Mouse (Mus musculus) kidney, adult 2 months (tissue): ENCODE results near the gene Snx29.

Experiments used
- CTCF ChIP-seq: fragments of 200-500 bp; conservative IDR thresholded peaks from 2 replicates; pipeline ENCODE4 v1.5.1; 2011; ENCODE audit warnings: low read depth, mild to moderate bottlenecking, control low read depth, low read length, moderate library complexity, mixed read lengths; ENCODE audit not compliant: insufficient read depth, insufficient read length
- POLR2A ChIP-seq: fragments of 200-500 bp; IDR thresholded peaks from one replicate; pipeline ENCODE4 v1.6.1; 2011; ENCODE audit warnings: low read depth, low read length, control low read depth

DNA sequence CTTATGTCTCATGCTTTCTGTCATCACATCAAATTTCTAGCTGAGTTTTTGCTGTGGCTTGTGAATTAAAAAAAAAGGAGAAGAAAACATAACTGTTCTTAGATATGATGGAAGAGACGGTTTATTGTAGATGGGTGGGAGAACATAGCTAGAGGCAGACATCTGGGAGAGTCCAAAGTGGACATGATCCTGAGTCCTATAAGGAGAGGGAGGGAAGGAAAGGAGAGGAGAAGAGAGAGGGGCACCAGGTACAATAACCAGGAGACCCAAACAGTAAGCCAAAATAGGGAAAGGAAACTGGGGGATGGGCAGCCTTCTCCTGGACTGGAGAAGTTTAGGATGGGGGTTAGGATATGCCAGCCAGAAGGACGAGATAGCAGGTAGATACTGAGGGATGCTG lies 239.0 kb downstream of the Snx29 start:
- TF ChIP-seq POLR2A (no peak), CTCF (no peak)
